Mouse (Mus musculus) monocyte, adult 2 months (primary cell): ENCODE results near the gene Rpl3l.
"Not testable (repeated sequence)": the region's sequence is repeated elsewhere in the genome, so short reads cannot be mapped to it uniquely, and the experiment has no call there.

Experiments used
- DNase-seq, 2 experiments: peaks; one replicate each; pipeline ENCODE4 v3.0.0; 2022; ENCODE audit warnings: low spot score in 2 of 2, low read depth in 1 of 2

Gene Rpl3l

GRCm38 (mm10) chr17:24727618-24728017 is at the start of gene Rpl3l:
Rpl3l (plus strand) TSS chr17:24727820.
- no peak for DNase-seq

GRCm38 (mm10) chr17:24686514-24686913 is 41.1 kb upstream of the Rpl3l start:
- DNase-seq = no peak

GRCm38 (mm10) chr17:24687146-24687595 is 40.4 kb upstream of the Rpl3l start:
- peak in 1 of 2 experiments; percentile 38 for DNase-seq

- no peak for DNase-seq
Measured at GRCm38 (mm10) chr17:24687599-24687998, 40.0 kb upstream of the Rpl3l start.

- DNase-seq = no peak
Measured at GRCm38 (mm10) chr17:24689251-24690081, 38.2 kb upstream of the Rpl3l start, which contains the start of gene Syngr3. Syngr3 (minus strand) TSS chr17:24689955.

GRCm38 (mm10) chr17:24692385-24692784 is 35.2 kb upstream of the Rpl3l start:
- DNase-seq = no peak

- no peak for DNase-seq
Measured at GRCm38 (mm10) chr17:24695326-24696010, 32.2 kb upstream of the Rpl3l start.

- DNase-seq = peak in 1 of 2 experiments; percentile 47
Measured at GRCm38 (mm10) chr17:24696011-24696697, 31.5 kb upstream of the Rpl3l start, which contains the start of the genes Gfer and Noxo1. Gfer (minus strand) TSS chr17:24696156. Noxo1 (plus strand) TSS chr17:24696234.

- no peak for DNase-seq
Measured at GRCm38 (mm10) chr17:24697985-24698384, 29.6 kb upstream of the Rpl3l start.

- DNase-seq = no peak
Measured at GRCm38 (mm10) chr17:24698715-24699114, 28.9 kb upstream of the Rpl3l start.

GRCm38 (mm10) chr17:24699473-24699872 is 28.1 kb upstream of the Rpl3l start:
- no peak for DNase-seq

- DNase-seq = no peak
Measured at GRCm38 (mm10) chr17:24701251-24701650, 26.4 kb upstream of the Rpl3l start.

- DNase-seq = no peak
Measured at GRCm38 (mm10) chr17:24705821-24706220, 21.8 kb upstream of the Rpl3l start.

GRCm38 (mm10) chr17:24706982-24707800 is 20.4 kb upstream of the Rpl3l start, which contains the start of gene Tbl3:
Tbl3 (minus strand) TSS chr17:24707660.
- peak; percentile 70 to 88 for DNase-seq

GRCm38 (mm10) chr17:24707801-24708425 is 19.7 kb upstream of the Rpl3l start:
- DNase-seq = no peak

- DNase-seq = no peak
Measured at GRCm38 (mm10) chr17:24708646-24709045, 19.0 kb upstream of the Rpl3l start.

- DNase-seq = no peak
Measured at GRCm38 (mm10) chr17:24715556-24715955, 12.1 kb upstream of the Rpl3l start.

GRCm38 (mm10) chr17:24716166-24716682 is 11.4 kb upstream of the Rpl3l start:
- DNase-seq = no peak

GRCm38 (mm10) chr17:24717943-24718342 is 9.7 kb upstream of the Rpl3l start, which contains the start of the genes Rnf151 and Rps2:
Rnf151 (minus strand) TSS chr17:24718063.
Rps2 (plus strand) TSS chr17:24718116.
- DNase-seq = no peak

GRCm38 (mm10) chr17:24718938-24719337 is 8.7 kb upstream of the Rpl3l start:
- not testable (repeated sequence) for DNase-seq
